Mouse (Mus musculus) cortical plate, adult 2 months (tissue): ENCODE measurements around the gene Pamr1. TPM values are rescaled to one million over a fixed set of nuclear protein-coding genes. Genes with fewer than 3 reads are reported as not detected.
A peak's percentile ranks its signal among the peaks of the same experiment; 100 is the strongest.

Source experiments
- H3K27ac ChIP-seq: fragments of 200-500 bp; 2 replicates; pipeline ENCODE4 v1.5.1; 2012; ENCODE audit warnings: low read length, control low read depth, inconsistent platforms; ENCODE audit not compliant: insufficient read depth
- H3K4me1 ChIP-seq: fragments of 200-500 bp; 2 replicates; pipeline ENCODE4 v1.6.1; 2011; ENCODE audit warnings: low read length; ENCODE audit not compliant: control insufficient read depth, insufficient read depth
- H3K4me3 ChIP-seq: fragments of 200-500 bp; 2 replicates; pipeline ENCODE4 v1.5.1; 2011; ENCODE audit warnings: mild to moderate bottlenecking, low read length, control low read depth; ENCODE audit not compliant: insufficient read depth
- CTCF ChIP-seq: fragments of 200-500 bp; IDR thresholded peaks from 2 replicates; pipeline ENCODE4 v1.5.1; 2011; ENCODE audit warnings: mild to moderate bottlenecking, control low read depth, low read length; ENCODE audit not compliant: insufficient read depth; ENCODE audit errors: extremely low read depth
- POLR2A ChIP-seq: fragments of 200-500 bp; IDR thresholded peaks from 2 replicates; pipeline ENCODE4 v1.6.1; 2011; ENCODE audit warnings: mild to moderate bottlenecking, low read length, control low read depth; ENCODE audit not compliant: insufficient read depth; ENCODE audit errors: extremely low read depth
- polyA plus RNA-seq: library from polyadenylated mRNA; depleted of rRNA; stranded (reverse); fragments of >200 nt; gene quantifications from 2 replicates; pipeline ENCODE4 v1.2.3, GENCODE M21; 2012; rRNA removed

The Pamr1 gene
- 77.8 and 92.8 TPM in 2 replicates for polyA plus RNA-seq

GRCm38 (mm10) chr2:102549611-102550266, at the start of gene Pamr1:
Gene Pamr1, plus strand, starts transcription at chr2:102550012.
- Histone ChIP-seq H3K4me1 (no peaks in the 10 kb centered on the region), H3K27ac (no peak within 1 kb of the TSS), H3K4me3 (peak within 1 kb of the TSS; percentile 78)
- TF ChIP-seq POLR2A, result peak; percentile 24; the same call in 1 of the 2 replicates
- no peak for TF ChIP-seq CTCF

- no peak overlapping the region for H3K27ac ChIP-seq
- no peak for TF ChIP-seq CTCF
- TF ChIP-seq POLR2A, result no peak
- no peak overlapping the region for H3K4me3 ChIP-seq
- H3K4me1 ChIP-seq, result no peaks in the 10 kb centered on the region
Observed at GRCm38 (mm10) chr2:102507633-102508032, 42.2 kb upstream of the Pamr1 start.

- TF ChIP-seq POLR2A, result no peak
- TF ChIP-seq CTCF, result no peak
- Histone ChIP-seq H3K4me1 (no peaks in the 10 kb centered on the region), H3K4me3 (no peak overlapping the region), H3K27ac (no peak overlapping the region)
Observed at GRCm38 (mm10) chr2:102508154-102508553, 41.7 kb upstream of the Pamr1 start.

GRCm38 (mm10) chr2:102519956-102520355, 29.9 kb upstream of the Pamr1 start:
- no peak for TF ChIP-seq POLR2A
- no peak for TF ChIP-seq CTCF
- Histone ChIP-seq H3K4me1 (no peaks in the 10 kb centered on the region), H3K4me3 (no peak overlapping the region), H3K27ac (no peak overlapping the region)

- TF ChIP-seq CTCF (no peak), POLR2A (no peak)
- no peak overlapping the region for H3K4me3 ChIP-seq
- H3K27ac ChIP-seq, result no peak overlapping the region
- H3K4me1 ChIP-seq, result no peaks in the 10 kb centered on the region
Observed at GRCm38 (mm10) chr2:102527563-102527962, 22.2 kb upstream of the Pamr1 start.

- TF ChIP-seq CTCF (no peak), POLR2A (no peak)
Observed at GRCm38 (mm10) chr2:102533437-102533836, 16.4 kb upstream of the Pamr1 start.

GRCm38 (mm10) chr2:102536766-102537165, 13.0 kb upstream of the Pamr1 start:
- Histone ChIP-seq H3K4me3 (no peak overlapping the region), H3K27ac (no peak overlapping the region), H3K4me1 (no peaks in the 10 kb centered on the region)
- TF ChIP-seq CTCF (no peak), POLR2A (no peak)

More at GRCm38 (mm10) chr2:102533437-102533836, 16.4 kb upstream of the Pamr1 start:
- no peak overlapping the region for H3K4me3 ChIP-seq
- no peaks in the 10 kb centered on the region for H3K4me1 ChIP-seq
- no peak overlapping the region for H3K27ac ChIP-seq

GRCm38 (mm10) chr2:102540438-102541230, 9.2 kb upstream of the Pamr1 start:
- H3K4me1 ChIP-seq, result no peaks in the 10 kb centered on the region
- no peak overlapping the region for H3K4me3 ChIP-seq
- H3K27ac ChIP-seq, result no peak overlapping the region
- TF ChIP-seq CTCF (no peak), POLR2A (no peak)

- Histone ChIP-seq H3K4me3 (no peak overlapping the region), H3K27ac (no peak overlapping the region), H3K4me1 (no peaks in the 10 kb centered on the region)
- TF ChIP-seq CTCF (no peak), POLR2A (no peak)
Observed at GRCm38 (mm10) chr2:102541404-102542125, 8.2 kb upstream of the Pamr1 start.
